Mouse (Mus musculus): Measurements from ENCODE around the gene Runx1. TPM values are rescaled to one million over a fixed set of nuclear protein-coding genes. Genes with fewer than 3 reads are reported as not detected.

Gene Runx1
- total RNA-seq, 1 experiment: 7.4 TPM

- TF ChIP-seq ZC3H11A (IDR thresholded peaks at IDR 0.05; ENCODE audit: borderline replicate concordance, low read depth, low read length): peak; percentile 38; the same call in 1 of the 2 replicates
- no peak for TF ChIP-seq ZNF384 (IDR thresholded peaks at IDR 0.05; ENCODE audit: low read depth, low read length)
Measured at GRCm38 (mm10) chr16:92698612-92698998, 127.3 kb downstream of the Runx1 start.

DNA sequence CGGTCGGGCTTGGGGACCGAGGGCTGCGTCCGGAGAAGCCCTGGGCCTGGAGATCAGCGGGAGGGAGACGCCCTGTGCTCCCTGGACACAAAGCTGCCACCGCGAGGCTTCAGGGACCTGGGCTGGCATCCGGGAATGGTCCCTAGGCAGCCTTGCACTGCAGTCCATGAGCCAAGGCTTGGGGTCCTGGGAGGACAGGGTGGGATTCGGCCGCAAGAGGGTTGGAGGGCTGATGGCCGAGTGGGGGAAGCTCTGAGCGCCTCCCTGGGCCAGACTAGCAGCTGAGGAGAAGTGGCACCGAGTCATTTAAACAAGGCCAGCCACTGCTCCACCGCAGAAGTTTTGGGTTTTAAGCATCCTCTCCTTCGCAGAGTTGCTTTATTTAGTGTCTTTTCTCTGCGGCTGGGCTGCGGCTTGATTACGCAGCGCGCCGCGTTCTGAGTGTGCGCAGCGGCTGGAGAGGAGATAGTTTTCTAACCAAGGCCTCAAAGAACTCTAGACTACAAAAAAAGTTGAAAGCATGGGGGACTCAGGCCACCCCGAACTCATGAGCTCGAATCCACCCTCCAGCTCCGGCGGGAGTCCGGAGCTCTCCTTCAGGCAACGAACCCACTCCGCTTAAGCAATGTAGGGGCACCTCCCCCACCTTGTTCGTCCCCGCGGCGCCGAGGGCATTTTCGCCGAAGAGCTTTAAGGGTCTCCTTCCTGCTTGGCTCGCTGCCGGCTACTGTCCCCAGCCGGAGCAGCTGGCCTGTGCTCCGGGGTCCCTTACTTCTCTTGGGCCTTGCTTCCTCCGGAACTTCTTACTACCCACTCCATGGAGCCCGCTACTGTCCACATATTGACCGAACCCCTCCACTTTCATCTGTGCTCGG, 128.0 kb downstream of the Runx1 start:
- TF ChIP-seq ZNF384 (IDR thresholded peaks at IDR 0.05; ENCODE audit: low read depth, low read length) (no peak), MAFK (IDR thresholded peaks at IDR 0.05; ENCODE audit: insufficient read depth, low read depth, low read length) (no peak), ZC3H11A (IDR thresholded peaks at IDR 0.05; ENCODE audit: borderline replicate concordance, low read depth, low read length) (no peak), CHD2 (IDR thresholded peaks at IDR 0.05; ENCODE audit: low read depth, low read length) (no peak), HCFC1 (IDR thresholded peaks at IDR 0.05; ENCODE audit: borderline replicate concordance, insufficient read depth, low read length) (no peak)
- DNase-seq (ENCODE audit: low read depth, low spot score): no peak
- peak overlapping the region; percentile 81 to 82 for H3K4me3 ChIP-seq (ENCODE audit: insufficient read depth in 1 of 2, low read depth in 1 of 2, low read length in 2 of 2, poor library complexity in 1 of 2, severe bottlenecking in 1 of 2)
- H3K9ac ChIP-seq (ENCODE audit: insufficient read depth, low read depth, low read length, poor library complexity, severe bottlenecking): peak overlapping the region; percentile 73
- in situ Hi-C loops (cut with MboI; ENCODE audit: low sequenced_read_pairs in 2 of 2, unreplicated experiment in 2 of 2): loop anchor here in 1 of 2 experiments (10.0 kb wide), 1 partner anchor 1387 kb away; the partner anchor contains the start of gene Sim2
- no peaks in the 10 kb centered on the region for H3K36me3 ChIP-seq (ENCODE audit: control insufficient read depth, insufficient read depth, low read length, poor library complexity, severe bottlenecking)
- H3K27ac ChIP-seq (ENCODE audit: insufficient read depth, low read depth, low read length, poor library complexity, severe bottlenecking): no peak overlapping the region
- H3K4me1 ChIP-seq (ENCODE audit: control insufficient read depth in 2 of 2, insufficient read depth in 2 of 2, low read length in 2 of 2, poor library complexity in 1 of 2): peaks cover 0 to 4% of the 10 kb centered on the region in 2 experiments; a peak in 1 of 4 replicates
- H3K9me3 ChIP-seq (ENCODE audit: control insufficient read depth, insufficient read depth, low read depth, low read length): no peaks in the 10 kb centered on the region

More at GRCm38 (mm10) chr16:92698612-92698998, 127.3 kb downstream of the Runx1 start:
- peak; percentile 82 for DNase-seq (ENCODE audit: low read depth, low spot score)
- in situ Hi-C loops (cut with MboI; ENCODE audit: low sequenced_read_pairs in 2 of 2, unreplicated experiment in 2 of 2): loop anchor here in 1 of 2 experiments (10.0 kb wide), 1 partner anchor 1386 kb away; the partner anchor contains the start of gene Sim2
- no peaks in the 10 kb centered on the region for H3K36me3 ChIP-seq (ENCODE audit: control insufficient read depth, insufficient read depth, low read length, poor library complexity, severe bottlenecking)
- no peak overlapping the region for H3K27ac ChIP-seq (ENCODE audit: insufficient read depth, low read depth, low read length, poor library complexity, severe bottlenecking)
- no peaks in the 10 kb centered on the region for H3K9me3 ChIP-seq (ENCODE audit: control insufficient read depth, insufficient read depth, low read depth, low read length)
- peak overlapping the region; percentile 40; the same call in 1 of the 2 replicates for H3K9ac ChIP-seq (ENCODE audit: insufficient read depth, low read depth, low read length, poor library complexity, severe bottlenecking)
- peaks cover 0 to 4% of the 10 kb centered on the region in 2 experiments; a peak in 1 of 4 replicates for H3K4me1 ChIP-seq (ENCODE audit: control insufficient read depth in 2 of 2, insufficient read depth in 2 of 2, low read length in 2 of 2, poor library complexity in 1 of 2)
- peak overlapping the region; percentile 81 to 82 for H3K4me3 ChIP-seq (ENCODE audit: insufficient read depth in 1 of 2, low read depth in 1 of 2, low read length in 2 of 2, poor library complexity in 1 of 2, severe bottlenecking in 1 of 2)

GRCm38 (mm10) chr16:92697227-92697736, 128.7 kb downstream of the Runx1 start:
- Histone ChIP-seq H3K9me3 (ENCODE audit: control insufficient read depth, insufficient read depth, low read depth, low read length) (no peaks in the 10 kb centered on the region), H3K36me3 (ENCODE audit: control insufficient read depth, insufficient read depth, low read length, poor library complexity, severe bottlenecking) (no peaks in the 10 kb centered on the region), H3K9ac (ENCODE audit: insufficient read depth, low read depth, low read length, poor library complexity, severe bottlenecking) (peak overlapping the region; percentile 73), H3K4me1 (ENCODE audit: control insufficient read depth in 2 of 2, insufficient read depth in 2 of 2, low read length in 2 of 2, poor library complexity in 1 of 2) (peaks cover 0 to 4% of the 10 kb centered on the region in 2 experiments; a peak in 1 of 4 replicates), H3K4me3 (ENCODE audit: insufficient read depth in 1 of 2, low read depth in 1 of 2, low read length in 2 of 2, poor library complexity in 1 of 2, severe bottlenecking in 1 of 2) (peak overlapping the region; percentile 81 to 82), H3K27ac (ENCODE audit: insufficient read depth, low read depth, low read length, poor library complexity, severe bottlenecking) (no peak overlapping the region)
- in situ Hi-C loops (cut with MboI; ENCODE audit: low sequenced_read_pairs in 2 of 2, unreplicated experiment in 2 of 2): loop anchor here in 1 of 2 experiments (10.0 kb wide), 1 partner anchor 1388 kb away; the partner anchor contains the start of gene Sim2
- peak; percentile 70 for DNase-seq (ENCODE audit: low read depth, low spot score)
- no peak for TF ChIP-seq ZC3H11A (IDR thresholded peaks at IDR 0.05; ENCODE audit: borderline replicate concordance, low read depth, low read length)
- TF ChIP-seq CHD2 (IDR thresholded peaks at IDR 0.05; ENCODE audit: low read depth, low read length): no peak
- no peak for TF ChIP-seq MAFK (IDR thresholded peaks at IDR 0.05; ENCODE audit: insufficient read depth, low read depth, low read length)
- TF ChIP-seq ZNF384 (IDR thresholded peaks at IDR 0.05; ENCODE audit: low read depth, low read length): no peak
- TF ChIP-seq HCFC1 (IDR thresholded peaks at IDR 0.05; ENCODE audit: borderline replicate concordance, insufficient read depth, low read length): no peak

DNA sequence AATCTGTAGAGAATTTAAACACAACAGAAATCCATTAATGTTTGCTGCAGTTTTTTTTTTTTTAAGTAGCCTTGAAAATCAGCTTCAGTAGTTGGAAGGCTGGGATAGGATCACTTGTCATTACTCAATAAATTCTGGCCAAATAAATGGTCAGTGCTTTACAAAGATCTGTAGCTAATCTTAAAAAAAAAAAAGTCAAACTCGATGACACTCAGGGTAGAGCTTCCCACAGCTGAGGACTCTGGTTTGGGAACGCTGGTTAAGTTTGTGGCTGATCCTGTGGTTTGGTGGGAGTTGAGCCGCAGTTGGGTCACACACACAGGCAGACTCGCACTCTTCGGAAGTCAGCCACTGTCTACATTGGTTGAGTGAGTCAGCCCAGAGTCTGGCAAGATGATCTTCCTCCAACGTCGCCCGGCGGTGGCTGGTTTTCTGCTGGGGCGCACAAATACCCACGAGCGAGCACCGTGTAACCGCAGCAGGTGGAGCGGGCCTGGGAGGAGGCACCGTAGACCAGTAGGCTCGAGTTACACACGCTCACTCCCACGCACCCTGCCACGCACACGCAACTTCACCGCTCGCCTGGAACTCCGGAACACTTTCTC, 129.4 kb downstream of the Runx1 start:
- no peak for DNase-seq (ENCODE audit: low read depth, low spot score)
- Histone ChIP-seq H3K36me3 (ENCODE audit: control insufficient read depth, insufficient read depth, low read length, poor library complexity, severe bottlenecking) (no peaks in the 10 kb centered on the region), H3K9ac (ENCODE audit: insufficient read depth, low read depth, low read length, poor library complexity, severe bottlenecking) (no peak overlapping the region), H3K9me3 (ENCODE audit: control insufficient read depth, insufficient read depth, low read depth, low read length) (no peaks in the 10 kb centered on the region), H3K4me1 (ENCODE audit: control insufficient read depth in 2 of 2, insufficient read depth in 2 of 2, low read length in 2 of 2, poor library complexity in 1 of 2) (peaks cover 0 to 4% of the 10 kb centered on the region in 2 experiments; a peak in 1 of 4 replicates), H3K27ac (ENCODE audit: insufficient read depth, low read depth, low read length, poor library complexity, severe bottlenecking) (no peak overlapping the region), H3K4me3 (ENCODE audit: insufficient read depth in 1 of 2, low read depth in 1 of 2, low read length in 2 of 2, poor library complexity in 1 of 2, severe bottlenecking in 1 of 2) (peak overlapping the region; percentile 61 to 82)
- in situ Hi-C loops (cut with MboI; ENCODE audit: low sequenced_read_pairs in 2 of 2, unreplicated experiment in 2 of 2): loop anchor here in 1 of 2 experiments (10.0 kb wide), 1 partner anchor 1388 kb away; the partner anchor contains the start of gene Sim2
- TF ChIP-seq MAFK (IDR thresholded peaks at IDR 0.05; ENCODE audit: insufficient read depth, low read depth, low read length): no peak
- TF ChIP-seq CHD2 (IDR thresholded peaks at IDR 0.05; ENCODE audit: low read depth, low read length): no peak
- TF ChIP-seq ZC3H11A (IDR thresholded peaks at IDR 0.05; ENCODE audit: borderline replicate concordance, low read depth, low read length): no peak
- no peak for TF ChIP-seq HCFC1 (IDR thresholded peaks at IDR 0.05; ENCODE audit: borderline replicate concordance, insufficient read depth, low read length)
- TF ChIP-seq ZNF384 (IDR thresholded peaks at IDR 0.05; ENCODE audit: low read depth, low read length): no peak

Measured in ES-E14 (cell line).